Mouse (Mus musculus) thymus, adult 2 months (tissue): ENCODE results near the gene Sgca.

Experiments
- CTCF ChIP-seq: fragments of 200-500 bp; IDR thresholded peaks from 2 replicates; pipeline ENCODE4 v1.5.1; 2012; ENCODE audit warnings: mild to moderate bottlenecking, control low read depth, low read length, moderate library complexity, borderline replicate concordance; ENCODE audit not compliant: control insufficient read depth, poor library complexity, insufficient read depth; ENCODE audit errors: extremely low read depth
- POLR2A ChIP-seq: fragments of 200-500 bp; IDR thresholded peaks from 2 replicates; pipeline ENCODE4 v1.6.1; 2012; ENCODE audit warnings: mild to moderate bottlenecking, low read length, control low read depth, moderate library complexity; ENCODE audit not compliant: control insufficient read depth, poor library complexity, insufficient read depth; ENCODE audit errors: extremely low read depth

DNA sequence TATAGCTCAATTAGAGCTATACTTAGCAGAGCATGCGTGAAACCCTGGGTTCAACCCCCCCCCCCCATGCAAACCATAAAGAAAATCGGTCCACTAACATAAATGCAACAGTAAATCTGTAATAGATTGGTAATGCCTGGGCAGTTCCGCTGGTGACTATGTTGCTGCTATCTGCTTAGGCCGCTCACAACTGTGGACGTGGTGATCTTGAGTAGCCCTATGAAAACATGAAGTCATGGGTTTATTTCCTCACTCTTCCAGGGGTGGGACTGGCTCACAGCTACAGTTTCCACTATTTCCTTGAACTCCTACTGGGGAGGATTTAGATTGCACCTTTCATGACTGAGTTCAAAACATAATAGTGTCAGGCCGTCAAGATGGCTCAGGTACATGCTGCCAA lies 58.4 kb downstream of the Sgca start:
- no peak for TF ChIP-seq POLR2A
- no peak for TF ChIP-seq CTCF
